Mouse (Mus musculus) stomach, postnatal 0 days (tissue): ENCODE measurements at regions not wholly inside any gene's neighbourhood (a gene's known extent, or its start where the extent isn't known, plus 50 kb on each side); places are given as distances from the start of the nearest gene placed in this dataset.

Experiments used
- ATAC-seq: fragments of 200-750 bp; cut with Nextera tagmentation; 2 replicates; pipeline ENCODE4 v1.8.0; 2017; ENCODE audit not compliant: low FRiP score, low TSS enrichment
- DNase-seq: peaks from one replicate; pipeline ENCODE4 v3.0.0-alpha.2; 2016; ENCODE audit warnings: low spot score
- H3K27ac ChIP-seq: fragments of 300-500 bp; sonication (generic); replicated peaks from 2 replicates; pipeline ENCODE4 v1.5.1; 2014; ENCODE audit warnings: mild to moderate bottlenecking, control low read depth
- H3K27me3 ChIP-seq: fragments of 300-500 bp; sonication (generic); 2 replicates; pipeline ENCODE4 v1.6.1; 2014; ENCODE audit warnings: low read length; ENCODE audit not compliant: control insufficient read depth, insufficient read depth
- H3K36me3 ChIP-seq: fragments of 300-500 bp; sonication (generic); 2 replicates; pipeline ENCODE4 v1.6.1; 2014; ENCODE audit warnings: low read length, mixed read lengths; ENCODE audit not compliant: control insufficient read depth, insufficient read depth
- H3K4me1 ChIP-seq: fragments of 300-500 bp; sonication (generic); replicated peaks from 2 replicates; pipeline ENCODE4 v1.6.1; 2014; ENCODE audit warnings: antibody characterized with exemption; ENCODE audit not compliant: control insufficient read depth, insufficient read depth
- H3K4me2 ChIP-seq: fragments of 300-500 bp; sonication (generic); replicated peaks from 2 replicates; pipeline ENCODE4 v1.6.1; 2014; ENCODE audit warnings: low read depth, mild to moderate bottlenecking, control low read depth, moderate library complexity
- H3K4me3 ChIP-seq: fragments of 300-500 bp; sonication (generic); 2 replicates; pipeline ENCODE4 v1.5.1; 2014; ENCODE audit warnings: low read depth, low read length, control low read depth
- H3K9ac ChIP-seq: fragments of 300-500 bp; sonication (generic); 2 replicates; pipeline ENCODE4 v1.6.1; 2014; ENCODE audit warnings: mild to moderate bottlenecking, low read length, control low read depth, mixed read lengths
- H3K9me3 ChIP-seq: fragments of 300-500 bp; sonication (generic); 2 replicates; pipeline ENCODE4 v1.6.1; 2016; ENCODE audit warnings: low read length; ENCODE audit not compliant: control insufficient read depth
- CTCF ChIP-seq: IDR thresholded peaks from 2 replicates; pipeline ENCODE4 v1.5.1; 2016; ENCODE audit warnings: antibody characterized with exemption, low read depth, mild to moderate bottlenecking, moderate library complexity
- EP300 ChIP-seq: optimal IDR thresholded peaks from 2 replicates; pipeline ENCODE3; 2016; ENCODE audit warnings: antibody characterized with exemption
- WGBS: fragments of 180-500 bp; shearing (Covaris S2); extraction: QIAGEN DNeasy Blood & Tissue Kit; methylation state at CpG from one replicate; pipeline ENCODE4 v1.1.7; 2014; 5-methylcytosine and 5-hydroxymethylcytosine counted together

DNA sequence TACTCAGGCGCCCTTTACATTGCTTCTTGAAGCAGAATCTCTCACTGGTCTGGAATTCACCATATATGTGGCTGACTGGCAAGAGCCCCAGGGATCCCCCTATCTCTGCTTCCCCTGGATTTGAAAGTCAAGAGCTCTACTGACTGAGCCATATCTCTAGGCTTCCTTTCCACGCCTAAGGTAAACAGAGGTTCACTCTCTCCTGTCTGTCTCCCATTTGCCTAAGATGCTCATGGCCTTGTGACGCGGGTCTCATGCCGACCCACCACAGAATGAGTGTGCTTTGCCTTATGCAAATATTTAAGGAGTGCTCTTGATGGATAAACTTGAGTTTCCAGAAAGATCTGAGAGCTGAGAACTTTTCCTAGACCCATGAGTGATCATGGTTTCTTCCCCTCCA lies 173.9 kb downstream of the Vrk1 start:
- Histone ChIP-seq H3K4me2 (no peak overlapping the region), H3K36me3 (no peaks in the 10 kb centered on the region), H3K27me3 (no peaks in the 10 kb centered on the region), H3K4me1 (no peaks in the 10 kb centered on the region), H3K27ac (no peak overlapping the region), H3K9me3 (no peaks in the 10 kb centered on the region), H3K9ac (no peak overlapping the region), H3K4me3 (no peak overlapping the region)
- DNase-seq (no peak), ATAC-seq (no peak)
- TF ChIP-seq CTCF (no peak), EP300 (no peak)
- 61% methylated on average over 5 of the region's 5 CpGs for WGBS

DNA sequence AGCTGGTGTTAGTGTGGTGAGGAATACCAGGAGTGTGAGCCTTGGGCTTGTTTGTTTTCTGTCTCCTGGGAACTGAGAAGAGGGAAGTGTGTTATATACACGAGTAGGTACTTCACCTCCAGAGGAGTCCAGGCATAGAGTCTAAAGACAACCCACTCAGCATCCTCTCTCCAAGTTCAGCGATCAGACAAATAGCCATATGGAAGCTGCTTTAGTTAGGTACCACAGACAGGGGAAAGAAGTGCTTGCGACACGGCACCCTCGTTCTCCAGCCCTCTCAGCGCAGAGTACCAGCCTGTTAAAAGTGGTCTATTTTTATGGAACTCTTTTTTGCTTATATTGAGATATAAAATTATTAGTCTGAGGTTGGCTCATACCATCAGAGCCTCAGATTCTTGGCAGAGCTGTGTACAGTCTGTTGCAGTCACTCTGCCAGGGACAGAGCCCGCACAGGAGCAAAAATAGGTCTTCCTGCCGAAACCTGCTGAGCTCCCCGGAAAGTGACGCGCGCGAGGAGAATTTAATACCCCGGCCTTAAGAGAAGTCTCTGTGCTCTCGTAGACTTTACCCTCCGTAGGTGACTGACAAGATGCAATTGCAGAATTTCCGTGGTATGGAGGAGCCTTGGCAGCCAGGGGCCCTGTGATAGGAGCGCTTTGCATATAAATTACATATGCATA lies 175.5 kb downstream of the Vrk1 start:
- Histone ChIP-seq H3K9me3 (no peaks in the 10 kb centered on the region), H3K36me3 (no peaks in the 10 kb centered on the region), H3K27ac (no peak overlapping the region), H3K4me2 (no peak overlapping the region), H3K4me1 (no peaks in the 10 kb centered on the region), H3K27me3 (no peaks in the 10 kb centered on the region), H3K9ac (no peak overlapping the region), H3K4me3 (no peak overlapping the region)
- DNase-seq (no peak), ATAC-seq (no peak)
- TF ChIP-seq EP300, result no peak
- no peak for TF ChIP-seq CTCF
- 59% methylated on average over 18 of the region's 18 CpGs for whole genome bisulfite sequencing

GRCm38 (mm10) chr12:106186501-106186900 lies 176.5 kb downstream of the Vrk1 start:
- Histone ChIP-seq H3K4me1 (no peaks in the 10 kb centered on the region), H3K27me3 (no peaks in the 10 kb centered on the region), H3K9me3 (no peaks in the 10 kb centered on the region), H3K27ac (no peak overlapping the region), H3K36me3 (no peaks in the 10 kb centered on the region), H3K9ac (no peak overlapping the region), H3K4me3 (no peak overlapping the region), H3K4me2 (no peak overlapping the region)
- DNase-seq (no peak), ATAC-seq (no peak)
- 89% methylated on average over 10 of the region's 10 CpGs for WGBS
- TF ChIP-seq CTCF (no peak), EP300 (no peak)

DNA sequence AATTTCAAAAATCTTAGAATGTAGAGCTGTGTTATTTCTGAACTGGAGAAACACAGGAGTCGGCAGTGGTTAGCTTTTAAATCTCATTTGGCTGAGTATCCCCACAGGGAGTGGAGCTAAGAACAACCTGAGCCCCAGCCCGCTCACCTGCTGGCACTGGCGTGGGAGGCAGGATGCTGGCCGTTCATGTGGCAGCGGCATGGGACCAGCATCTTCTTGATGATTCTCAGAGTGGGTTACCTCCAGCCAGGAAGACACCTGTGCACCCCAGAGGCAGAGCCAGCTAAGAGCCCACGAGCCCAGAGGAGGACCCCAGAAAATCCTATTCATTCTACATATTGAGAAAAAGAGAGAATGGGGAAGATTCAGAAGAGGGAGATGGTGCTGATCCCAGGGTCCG lies 181.7 kb downstream of the Vrk1 start:
- no peak overlapping the region for H3K4me2 ChIP-seq
- no peak overlapping the region for H3K4me3 ChIP-seq
- H3K9ac ChIP-seq, result no peak overlapping the region
- ATAC-seq, result no peak
- no peak overlapping the region for H3K27ac ChIP-seq
- no peaks in the 10 kb centered on the region for H3K27me3 ChIP-seq
- DNase-seq, result no peak
- no peaks in the 10 kb centered on the region for H3K9me3 ChIP-seq
- no peaks in the 10 kb centered on the region for H3K36me3 ChIP-seq
- no peaks in the 10 kb centered on the region for H3K4me1 ChIP-seq
- TF ChIP-seq EP300, result no peak
- no peak for TF ChIP-seq CTCF
- WGBS, result 83% methylated on average over 7 of the region's 7 CpGs

GRCm38 (mm10) chr12:106199302-106199701 lies 189.3 kb downstream of the Vrk1 start:
- no peak overlapping the region for H3K4me2 ChIP-seq
- ATAC-seq (no peak), DNase-seq (no peak)
- H3K4me3 ChIP-seq, result no peak overlapping the region
- TF ChIP-seq CTCF, result no peak
- TF ChIP-seq EP300, result no peak
- H3K9me3 ChIP-seq, result no peaks in the 10 kb centered on the region
- H3K27ac ChIP-seq, result no peak overlapping the region
- no peaks in the 10 kb centered on the region for H3K36me3 ChIP-seq
- H3K27me3 ChIP-seq, result no peaks in the 10 kb centered on the region
- no peaks in the 10 kb centered on the region for H3K4me1 ChIP-seq
- WGBS, result 24% methylated on average over 4 of the region's 4 CpGs
- no peak overlapping the region for H3K9ac ChIP-seq

DNA sequence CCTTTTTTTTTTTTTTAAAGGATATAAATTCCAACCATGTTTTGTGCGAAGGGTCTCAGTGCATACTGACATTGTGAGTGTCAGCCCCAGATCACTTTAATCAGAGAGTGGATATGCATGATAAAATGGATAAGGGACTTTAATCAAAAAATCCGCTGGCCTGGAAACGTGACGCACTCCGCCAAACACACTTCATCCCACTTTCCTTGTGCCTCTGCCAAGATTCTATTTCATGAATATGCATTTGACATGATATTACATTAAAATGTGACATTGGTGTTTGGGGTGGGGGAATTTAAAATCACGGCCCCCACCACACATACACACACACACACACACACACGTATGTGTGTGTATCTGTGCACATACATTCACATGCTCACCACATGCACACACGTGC lies 193.5 kb downstream of the Vrk1 start:
- Histone ChIP-seq H3K27ac (no peak overlapping the region), H3K4me2 (no peak overlapping the region), H3K9me3 (no peaks in the 10 kb centered on the region), H3K36me3 (no peaks in the 10 kb centered on the region), H3K4me1 (no peaks in the 10 kb centered on the region), H3K27me3 (no peaks in the 10 kb centered on the region), H3K4me3 (no peak overlapping the region), H3K9ac (no peak overlapping the region)
- TF ChIP-seq CTCF (no peak), EP300 (no peak)
- ATAC-seq (no peak), DNase-seq (no peak)
- 89% methylated on average over 8 of the region's 8 CpGs for WGBS
